Mouse (Mus musculus): ENCODE measurements around the gene Ppp1r3c.

GRCm38 (mm10) chr19:36715591-36715990 lies 20.9 kb downstream of the Ppp1r3c start:
- TF ChIP-seq CTCF (IDR thresholded peaks at IDR 0.05; ENCODE audit: borderline replicate concordance, control insufficient read depth, extremely low read depth, insufficient read depth, low read length, poor library complexity) (no peak), POLR2A (IDR thresholded peaks at IDR 0.05; ENCODE audit: control insufficient read depth, extremely low read depth, insufficient read depth, low read length, poor library complexity) (no peak)

Measured in thymus, adult 2 months (tissue).